Mouse (Mus musculus): ENCODE results near the gene Mars2. TPM values are rescaled to one million over a fixed set of nuclear protein-coding genes. Genes with fewer than 3 reads are reported as not detected.

Mars2 gene
- polyA plus RNA-seq, 1 experiment from 2014 or later, result 3.0 TPM

DNA sequence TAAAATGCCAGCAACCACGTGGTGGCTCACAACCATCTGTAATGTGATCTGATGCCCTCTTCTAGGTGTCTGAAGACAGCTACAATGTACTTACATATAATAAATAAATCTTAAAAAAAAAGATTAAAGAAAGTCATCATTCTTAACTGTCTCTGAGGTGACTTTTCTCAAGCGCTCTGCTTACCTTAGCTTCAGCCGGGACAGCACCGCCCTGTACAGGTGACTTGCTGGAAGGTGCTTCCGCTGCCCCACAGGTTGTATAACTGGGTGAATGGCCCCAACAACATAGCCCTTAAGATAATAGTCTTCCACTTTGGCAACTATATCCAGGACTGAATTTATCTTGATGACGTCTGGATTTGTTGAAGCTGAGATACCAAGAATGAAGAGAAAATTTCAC, 23.0 kb upstream of the Mars2 start:
- H3K27ac ChIP-seq (ENCODE audit: low read depth, low read length), result no peak overlapping the region
- WGBS, result 93% methylated on average over 6 of the region's 6 CpGs
- H3K4me3 ChIP-seq (ENCODE audit: low read depth, low read length), result no peak overlapping the region
- no peaks in the 10 kb centered on the region for H3K36me3 ChIP-seq (ENCODE audit: control insufficient read depth, insufficient read depth, low read length)
- no peaks in the 10 kb centered on the region for H3K9me3 ChIP-seq (replicated peaks; ENCODE audit: control insufficient read depth, low read length)
- H3K9ac ChIP-seq (ENCODE audit: low read length), result no peak overlapping the region
- H3K4me2 ChIP-seq (ENCODE audit: low read length), result no peak overlapping the region
- H3K27me3 ChIP-seq (replicated peaks; ENCODE audit: control insufficient read depth, insufficient read depth, low read length), result no peaks in the 10 kb centered on the region
- no peaks in the 10 kb centered on the region for H3K4me1 ChIP-seq (ENCODE audit: control insufficient read depth, insufficient read depth, low read length)
- DNase-seq (ENCODE audit: low spot score) (no peak), ATAC-seq (no peak)

DNA sequence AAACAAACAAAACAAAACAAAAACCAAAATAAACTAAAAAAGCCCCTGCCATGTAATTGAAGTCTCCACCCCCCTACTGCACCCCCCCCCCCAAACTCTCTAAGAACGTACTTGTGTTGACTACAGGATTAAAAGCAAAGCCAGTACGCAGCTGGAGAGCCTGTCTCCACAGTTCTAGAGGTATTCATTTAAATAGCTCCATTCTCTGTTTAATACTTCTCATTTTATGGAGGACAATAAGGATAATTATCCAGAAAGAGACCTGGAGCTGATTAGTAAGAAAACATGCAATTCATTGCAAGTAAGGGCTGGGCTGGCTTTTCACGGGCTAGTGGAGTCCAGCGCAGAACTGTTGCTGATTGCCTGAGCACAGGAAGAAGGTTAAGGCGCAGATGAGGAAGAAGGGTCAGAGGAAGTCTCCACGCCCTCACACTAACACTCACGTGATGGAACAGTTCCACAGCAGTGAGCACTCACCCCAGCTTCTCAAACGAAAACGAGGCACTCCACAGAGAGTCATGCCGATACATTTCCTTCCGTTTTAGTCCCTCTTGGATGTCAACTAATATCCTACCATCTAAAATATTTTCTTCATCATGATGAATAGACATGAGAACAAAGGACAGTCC, 21.7 kb upstream of the Mars2 start:
- no peaks in the 10 kb centered on the region for H3K36me3 ChIP-seq (ENCODE audit: control insufficient read depth, insufficient read depth, low read length)
- WGBS, result 33% methylated on average over 11 of the region's 11 CpGs
- ATAC-seq, result peak; percentile 62; the same call in 1 of the 2 replicates

DNA sequence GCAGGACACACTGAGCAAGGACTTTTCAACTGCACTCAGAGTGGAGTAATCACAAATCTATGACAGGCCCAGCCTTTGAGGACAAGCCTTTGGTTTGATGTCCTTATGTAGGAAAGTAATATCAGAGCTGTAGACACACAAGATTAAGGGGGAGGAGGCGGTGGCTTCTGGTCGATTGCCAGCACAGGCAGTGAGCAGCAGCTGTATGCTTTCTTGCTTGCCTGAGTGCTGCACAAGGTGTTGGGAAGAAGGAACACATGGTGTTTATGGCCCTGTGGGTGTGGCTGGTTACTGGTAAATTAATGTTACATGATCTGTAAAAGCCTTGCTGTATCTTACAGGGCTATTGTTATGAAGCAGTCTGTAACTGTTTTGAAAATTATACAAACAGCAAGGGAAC, 19.8 kb upstream of the Mars2 start:
- ATAC-seq (no peak), DNase-seq (ENCODE audit: low spot score) (peak; percentile 27)
- Histone ChIP-seq H3K4me3 (ENCODE audit: low read depth, low read length) (no peak overlapping the region), H3K27me3 (replicated peaks; ENCODE audit: control insufficient read depth, insufficient read depth, low read length) (no peaks in the 10 kb centered on the region), H3K9me3 (replicated peaks; ENCODE audit: control insufficient read depth, low read length) (no peaks in the 10 kb centered on the region), H3K27ac (ENCODE audit: low read depth, low read length) (no peak overlapping the region), H3K4me1 (ENCODE audit: control insufficient read depth, insufficient read depth, low read length) (no peaks in the 10 kb centered on the region), H3K9ac (ENCODE audit: low read length) (no peak overlapping the region), H3K36me3 (ENCODE audit: control insufficient read depth, insufficient read depth, low read length) (no peaks in the 10 kb centered on the region), H3K4me2 (ENCODE audit: low read length) (no peak overlapping the region)
- 73% methylated on average over 2 of the region's 2 CpGs for WGBS

More for the DNA sequence above, 21.7 kb upstream of the Mars2 start:
- no peaks in the 10 kb centered on the region for H3K9me3 ChIP-seq (replicated peaks; ENCODE audit: control insufficient read depth, low read length)
- no peaks in the 10 kb centered on the region for H3K27me3 ChIP-seq (replicated peaks; ENCODE audit: control insufficient read depth, insufficient read depth, low read length)
- no peak overlapping the region for H3K4me2 ChIP-seq (ENCODE audit: low read length)
- DNase-seq (ENCODE audit: low spot score), result no peak
- no peaks in the 10 kb centered on the region for H3K4me1 ChIP-seq (ENCODE audit: control insufficient read depth, insufficient read depth, low read length)
- no peak overlapping the region for H3K27ac ChIP-seq (ENCODE audit: low read depth, low read length)
- no peak overlapping the region for H3K9ac ChIP-seq (ENCODE audit: low read length)
- no peak overlapping the region for H3K4me3 ChIP-seq (ENCODE audit: low read depth, low read length)

DNA sequence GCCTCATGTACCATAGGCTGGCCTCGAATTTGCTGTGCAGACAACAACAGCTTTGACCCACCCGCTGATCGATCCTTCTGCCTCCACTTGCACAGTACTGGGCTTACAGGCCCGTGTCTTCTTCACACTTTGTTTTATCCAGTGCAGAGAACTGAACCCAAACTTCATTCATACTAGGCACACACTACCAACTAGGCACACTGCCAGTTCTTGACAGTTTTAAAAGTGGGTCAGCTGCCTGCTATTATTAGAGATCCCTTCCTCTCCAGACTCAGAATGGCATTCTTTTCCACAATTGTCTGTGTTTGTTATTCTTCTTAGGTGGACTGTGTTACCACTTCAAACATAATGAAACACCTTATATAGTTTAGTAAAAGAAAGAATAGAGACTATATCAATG, 15.6 kb upstream of the Mars2 start:
- DNase-seq (ENCODE audit: low spot score) (peak; percentile 55), ATAC-seq (no peak)
- H3K9me3 ChIP-seq (replicated peaks; ENCODE audit: control insufficient read depth, low read length), result no peaks in the 10 kb centered on the region
- H3K4me1 ChIP-seq (ENCODE audit: control insufficient read depth, insufficient read depth, low read length), result peaks cover 8% of the 10 kb centered on the region; the same call in 1 of the 2 replicates
- WGBS, result 58% methylated on average over 4 of the region's 4 CpGs
- no peak overlapping the region for H3K27ac ChIP-seq (ENCODE audit: low read depth, low read length)
- no peak overlapping the region for H3K4me3 ChIP-seq (ENCODE audit: low read depth, low read length)
- no peaks in the 10 kb centered on the region for H3K36me3 ChIP-seq (ENCODE audit: control insufficient read depth, insufficient read depth, low read length)
- 0 out of 2 replicates have a peak overlapping the region, but pooled peaks have one; percentile 2 for H3K9ac ChIP-seq (ENCODE audit: low read length)
- H3K4me2 ChIP-seq (ENCODE audit: low read length), result no peak overlapping the region
- H3K27me3 ChIP-seq (replicated peaks; ENCODE audit: control insufficient read depth, insufficient read depth, low read length), result no peaks in the 10 kb centered on the region

DNA sequence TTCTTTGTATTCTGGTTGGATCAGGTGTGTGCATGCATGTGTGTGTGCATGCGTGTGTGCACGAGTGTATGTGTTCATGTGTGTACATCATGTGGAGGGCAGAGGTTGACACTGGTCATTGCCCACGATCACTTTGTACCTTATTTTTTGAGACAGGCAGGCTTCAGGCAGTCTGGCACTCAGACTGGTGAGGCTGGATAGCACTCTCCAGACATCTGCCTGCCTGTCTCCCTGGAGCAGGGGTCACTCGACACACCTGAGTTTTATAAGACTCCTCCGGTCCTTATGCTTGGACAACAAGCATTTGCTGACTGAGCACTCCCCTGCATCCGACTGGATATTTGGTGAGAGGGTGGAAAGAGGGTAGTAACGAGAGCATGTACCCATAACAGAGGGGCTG, 14.0 kb upstream of the Mars2 start:
- no peak for ATAC-seq

DNA sequence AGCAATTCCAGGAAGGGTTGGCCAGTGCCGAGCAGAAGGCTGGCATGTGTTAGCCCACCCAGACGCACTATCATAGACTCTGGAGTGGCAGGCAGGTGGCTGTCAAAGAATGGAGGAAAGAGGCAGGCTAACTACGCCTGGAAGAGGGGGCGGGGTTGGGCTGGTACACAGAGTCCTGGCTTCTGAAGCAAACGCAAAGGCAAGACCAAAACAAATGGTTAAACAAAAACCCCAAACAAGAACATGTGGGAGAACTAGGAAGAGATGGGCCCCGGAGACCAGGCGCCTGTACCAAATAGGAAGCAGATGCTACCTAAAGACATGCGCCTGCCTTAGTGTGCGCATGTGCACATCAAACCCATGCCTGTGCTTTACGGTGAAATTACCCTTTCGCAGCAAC, 12.9 kb upstream of the Mars2 start:
- peak; percentile 77 for ATAC-seq
- no peaks in the 10 kb centered on the region for H3K9me3 ChIP-seq (replicated peaks; ENCODE audit: control insufficient read depth, low read length)
- 55% methylated on average over 11 of the region's 11 CpGs for WGBS
- H3K36me3 ChIP-seq (ENCODE audit: control insufficient read depth, insufficient read depth, low read length), result no peaks in the 10 kb centered on the region
- peaks cover 8% of the 10 kb centered on the region; the same call in 1 of the 2 replicates for H3K4me1 ChIP-seq (ENCODE audit: control insufficient read depth, insufficient read depth, low read length)
- H3K27me3 ChIP-seq (replicated peaks; ENCODE audit: control insufficient read depth, insufficient read depth, low read length), result 0 out of 2 replicates have a peak, but pooled peaks cover 5% of the 10 kb centered on the region
- no peak overlapping the region for H3K9ac ChIP-seq (ENCODE audit: low read length)
- peak; percentile 62 for DNase-seq (ENCODE audit: low spot score)
- peak overlapping the region; percentile 65 for H3K4me2 ChIP-seq (ENCODE audit: low read length)
- H3K4me3 ChIP-seq (ENCODE audit: low read depth, low read length), result peak overlapping the region; percentile 41
- H3K27ac ChIP-seq (ENCODE audit: low read depth, low read length), result peak overlapping the region; percentile 34; the same call in 1 of the 2 replicates

More for the DNA sequence above, 14.0 kb upstream of the Mars2 start:
- DNase-seq (ENCODE audit: low spot score), result no peak
- H3K27me3 ChIP-seq (replicated peaks; ENCODE audit: control insufficient read depth, insufficient read depth, low read length), result 0 out of 2 replicates have a peak, but pooled peaks cover 5% of the 10 kb centered on the region
- H3K9ac ChIP-seq (ENCODE audit: low read length), result no peak overlapping the region
- 87% methylated on average over 7 of the region's 7 CpGs for WGBS
- no peak overlapping the region for H3K4me3 ChIP-seq (ENCODE audit: low read depth, low read length)
- H3K36me3 ChIP-seq (ENCODE audit: control insufficient read depth, insufficient read depth, low read length), result no peaks in the 10 kb centered on the region
- H3K4me2 ChIP-seq (ENCODE audit: low read length), result no peak overlapping the region
- H3K9me3 ChIP-seq (replicated peaks; ENCODE audit: control insufficient read depth, low read length), result no peaks in the 10 kb centered on the region
- peaks cover 8% of the 10 kb centered on the region; the same call in 1 of the 2 replicates for H3K4me1 ChIP-seq (ENCODE audit: control insufficient read depth, insufficient read depth, low read length)
- no peak overlapping the region for H3K27ac ChIP-seq (ENCODE audit: low read depth, low read length)

DNA sequence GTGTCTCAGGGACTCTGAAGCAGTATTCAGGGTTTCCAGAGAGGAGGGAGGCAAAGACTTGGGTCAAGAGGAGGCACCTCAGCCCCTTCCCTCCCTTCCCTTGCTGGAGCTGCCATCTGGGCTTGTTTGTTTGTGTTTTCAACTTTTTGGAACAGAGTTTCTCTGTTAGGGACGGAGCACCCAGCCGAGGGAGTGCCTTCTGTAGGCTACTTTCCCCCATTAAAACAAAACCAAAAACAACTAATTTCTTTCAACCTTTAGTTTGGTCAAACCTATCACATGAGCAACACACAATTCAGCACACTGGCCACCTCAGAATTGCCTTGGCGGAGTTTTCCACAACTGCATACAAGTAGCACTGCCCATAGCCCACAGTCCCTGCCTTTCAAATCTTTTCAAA, 11.6 kb upstream of the Mars2 start:
- Histone ChIP-seq H3K27ac (ENCODE audit: low read depth, low read length) (peak overlapping the region; percentile 36; the same call in 1 of the 2 replicates), H3K4me1 (ENCODE audit: control insufficient read depth, insufficient read depth, low read length) (peaks cover 8% of the 10 kb centered on the region; the same call in 1 of the 2 replicates), H3K27me3 (replicated peaks; ENCODE audit: control insufficient read depth, insufficient read depth, low read length) (0 out of 2 replicates have a peak, but pooled peaks cover 5% of the 10 kb centered on the region), H3K36me3 (ENCODE audit: control insufficient read depth, insufficient read depth, low read length) (no peaks in the 10 kb centered on the region), H3K4me2 (ENCODE audit: low read length) (peak overlapping the region; percentile 65), H3K9me3 (replicated peaks; ENCODE audit: control insufficient read depth, low read length) (no peaks in the 10 kb centered on the region), H3K9ac (ENCODE audit: low read length) (peak overlapping the region; percentile 54), H3K4me3 (ENCODE audit: low read depth, low read length) (peak overlapping the region; percentile 41)
- peak; percentile 41; the same call in 1 of the 2 replicates for ATAC-seq
- peak; percentile 55 for DNase-seq (ENCODE audit: low spot score)
- WGBS, result 19% methylated on average over 3 of the region's 3 CpGs

DNA sequence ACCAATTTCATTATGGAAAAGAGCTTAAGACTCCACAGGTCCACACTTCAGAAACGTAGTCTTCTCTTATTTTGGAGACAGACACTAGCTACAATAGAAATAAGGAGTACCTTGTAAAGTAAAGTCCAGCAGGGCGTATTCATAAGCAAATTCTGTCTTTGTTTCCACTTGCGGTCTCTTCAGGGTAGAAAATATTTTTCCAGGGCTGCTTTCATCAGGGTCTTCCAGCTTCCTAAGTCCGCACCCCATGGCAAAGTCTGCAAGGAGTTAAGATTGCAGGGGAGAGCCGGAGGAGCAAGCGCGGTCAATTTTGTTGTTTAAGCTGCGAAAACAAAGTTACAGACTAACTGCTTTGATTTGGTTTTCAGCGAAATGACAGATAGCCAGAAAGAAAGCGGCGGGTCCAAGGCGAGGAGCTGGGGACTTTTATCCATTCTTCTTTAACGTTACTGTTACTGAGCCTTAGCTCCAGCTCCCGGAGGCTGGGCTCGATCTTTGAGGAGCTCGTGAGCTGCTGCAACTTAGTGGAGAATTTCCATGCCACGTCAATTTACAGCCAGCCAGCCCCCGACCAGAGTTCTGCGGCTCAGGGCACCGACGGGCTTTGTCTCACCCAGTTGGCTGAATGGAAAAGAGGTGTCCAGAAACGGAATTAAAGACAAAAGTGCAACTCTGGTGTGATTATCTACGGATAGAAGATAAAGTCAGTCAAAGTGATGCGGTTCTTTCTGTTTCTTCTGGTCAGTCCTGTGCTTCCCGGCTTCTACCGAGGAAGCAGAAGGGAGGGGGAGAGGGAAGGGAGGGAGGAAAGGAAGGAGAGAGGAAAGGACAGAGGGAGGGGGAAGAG, 10.7 kb upstream of the Mars2 start, which contains the start of gene Rftn2:
TSS of gene Rftn2 (minus strand) at position 772 of the 847 bp plus-strand sequence.
- no peaks in the 10 kb centered on the region for H3K9me3 ChIP-seq (replicated peaks; ENCODE audit: control insufficient read depth, low read length)
- peak within 1 kb of the TSS; percentile 65 for H3K4me2 ChIP-seq (ENCODE audit: low read length)
- H3K27ac ChIP-seq (ENCODE audit: low read depth, low read length), result peak within 1 kb of the TSS; percentile 36; the same call in 1 of the 2 replicates
- 0 out of 2 replicates have a peak, but pooled peaks cover 5% of the 10 kb centered on the region for H3K27me3 ChIP-seq (replicated peaks; ENCODE audit: control insufficient read depth, insufficient read depth, low read length)
- peak within 1 kb of the TSS; percentile 41 for H3K4me3 ChIP-seq (ENCODE audit: low read depth, low read length)
- ATAC-seq (peak; percentile 28; the same call in 1 of the 2 replicates), DNase-seq (ENCODE audit: low spot score) (peak; percentile 53)
- H3K4me1 ChIP-seq (ENCODE audit: control insufficient read depth, insufficient read depth, low read length), result peaks cover 8% of the 10 kb centered on the region; the same call in 1 of the 2 replicates
- H3K36me3 ChIP-seq (ENCODE audit: control insufficient read depth, insufficient read depth, low read length), result no peaks in the 10 kb centered on the region
- WGBS, result 1% methylated on average over 26 of the region's 26 CpGs
- peak within 1 kb of the TSS; percentile 63 for H3K9ac ChIP-seq (ENCODE audit: low read length)

All from forebrain, embryonic 14.5 days (tissue).